Comparison of ENCODE assay signal across 17 mouse cellular contexts in the genomic region with DNA sequence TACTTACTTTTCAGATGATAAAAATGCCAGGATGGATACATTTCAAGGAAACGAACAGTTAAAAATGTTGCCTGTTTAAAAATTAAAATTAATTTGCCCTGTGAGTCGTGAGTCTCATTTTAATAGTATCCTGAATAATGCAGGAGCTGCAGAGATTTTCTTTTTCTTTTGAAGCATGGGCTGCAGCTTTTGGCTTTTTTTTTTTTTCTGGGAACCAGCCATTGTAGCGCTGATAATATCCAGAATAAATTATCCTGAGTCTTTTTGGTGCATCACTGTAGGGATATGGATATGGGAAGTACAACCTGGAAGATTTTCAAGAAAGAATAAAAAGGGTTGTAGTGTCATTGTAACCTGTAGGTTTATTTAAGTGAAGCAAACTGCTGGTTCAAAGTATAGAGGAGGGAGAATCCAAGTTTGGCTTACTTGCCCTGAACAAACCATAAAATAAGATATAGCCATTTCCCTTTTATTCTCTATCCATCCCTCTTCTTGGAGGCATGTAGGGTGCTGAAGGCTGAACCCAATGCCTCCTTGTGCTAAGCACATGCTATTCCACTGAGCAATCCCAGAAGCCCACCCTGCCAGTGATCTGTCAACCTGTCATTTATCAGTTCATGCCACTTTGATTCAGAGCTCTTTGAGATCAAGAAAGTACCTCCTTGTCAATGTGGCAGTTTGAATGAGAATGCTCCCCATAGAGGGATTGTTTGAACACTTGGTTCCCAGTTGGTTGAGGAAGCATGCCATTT.
"Had no signal": no experiment of that assay in that cellular context is flagged by ENCODE, and none has a peak within 500 bp of the region (broad histone marks: within the 10 kb centered on the region; RNA-seq: fewer than 3 reads in every experiment).

No protein-coding gene starts in this region.

- H3K9ac ChIP-seq: limb, embryonic 13.5 days; liver, embryonic 12.5 days; liver, embryonic 15.5 days; lung, embryonic 15.5 days; neural tube, embryonic 12.5 days had no signal

- H3K9me3 ChIP-seq: limb, embryonic 10.5 days; limb, embryonic 13.5 days; lung, embryonic 15.5 days; neural tube, embryonic 12.5 days had no signal

- H3K4me3 ChIP-seq: limb, embryonic 10.5 days; limb, embryonic 13.5 days; liver, embryonic 12.5 days; liver, embryonic 15.5 days; lung, embryonic 15.5 days; megakaryocyte, embryonic 14.5 days; neural tube, embryonic 12.5 days had no signal

- H3K36me3 ChIP-seq: limb, embryonic 10.5 days; limb, embryonic 13.5 days; liver, embryonic 12.5 days; liver, embryonic 15.5 days; lung, embryonic 15.5 days; neural tube, embryonic 12.5 days had no signal

- H3K4me2 ChIP-seq: limb, embryonic 13.5 days; liver, embryonic 12.5 days; liver, embryonic 15.5 days; lung, embryonic 15.5 days; neural tube, embryonic 12.5 days had no signal

- DNase-seq: kidney, adult 18-20 months; kidney, adult 9 months; kidney, postnatal 14 days; kidney, postnatal 4 days; liver; lung, adult 18-20 months; lung, postnatal 10 days; lung, postnatal 36 days; thymus, adult 18-20 months; thymus, postnatal 4 days had no signal

- ATAC-seq: liver, embryonic 12.5 days had no signal

- H3K27me3 ChIP-seq: limb, embryonic 13.5 days; liver, embryonic 12.5 days; liver, embryonic 15.5 days; lung, embryonic 15.5 days; megakaryocyte, embryonic 14.5 days; neural tube, embryonic 12.5 days had no signal

- H3K27ac ChIP-seq: limb, embryonic 10.5 days; limb, embryonic 13.5 days; liver, embryonic 12.5 days; liver, embryonic 15.5 days; lung, embryonic 15.5 days; neural tube, embryonic 12.5 days had no signal

- H3K4me1 ChIP-seq: limb, embryonic 10.5 days; limb, embryonic 13.5 days; liver, embryonic 12.5 days; liver, embryonic 15.5 days; lung, embryonic 15.5 days; megakaryocyte, embryonic 14.5 days; neural tube, embryonic 12.5 days had no signal
